Mouse (Mus musculus) thymus, adult 2 months (tissue): ENCODE data around the gene Rad17. TPM values are rescaled to one million over a fixed set of nuclear protein-coding genes. Genes with fewer than 3 reads are reported as not detected.

Source experiments
- DNase-seq: peaks from one replicate; pipeline ENCODE4 v3.0.0; 2021
- H3K27ac ChIP-seq: fragments of 200-500 bp; 2 replicates; pipeline ENCODE4 v1.5.1; 2012; ENCODE audit warnings: low read length, control low read depth; ENCODE audit not compliant: control insufficient read depth, insufficient read depth
- H3K27me3 ChIP-seq: fragments of 200-500 bp; 2 replicates; pipeline ENCODE4 v1.6.1; 2012; ENCODE audit warnings: mild to moderate bottlenecking, low read length, moderate library complexity, mixed read lengths; ENCODE audit not compliant: control insufficient read depth, insufficient read depth
- H3K36me3 ChIP-seq: fragments of 200-500 bp; 2 replicates; pipeline ENCODE4 v1.6.1; 2012; ENCODE audit warnings: mild to moderate bottlenecking, low read length, moderate library complexity; ENCODE audit not compliant: control insufficient read depth, insufficient read depth
- H3K4me1 ChIP-seq: fragments of 200-500 bp; replicated peaks from 2 replicates; pipeline ENCODE4 v1.6.1; 2012; ENCODE audit warnings: low read length; ENCODE audit not compliant: control insufficient read depth, insufficient read depth
- H3K4me3 ChIP-seq: fragments of 200-500 bp; 2 replicates; pipeline ENCODE4 v1.5.1; 2012; ENCODE audit warnings: mild to moderate bottlenecking, low read length, control low read depth, moderate library complexity; ENCODE audit not compliant: control insufficient read depth, insufficient read depth
- CTCF ChIP-seq: fragments of 200-500 bp; IDR thresholded peaks from 2 replicates; pipeline ENCODE4 v1.5.1; 2012; ENCODE audit warnings: mild to moderate bottlenecking, control low read depth, low read length, moderate library complexity, borderline replicate concordance; ENCODE audit not compliant: control insufficient read depth, poor library complexity, insufficient read depth; ENCODE audit errors: extremely low read depth
- POLR2A ChIP-seq: fragments of 200-500 bp; IDR thresholded peaks from 2 replicates; pipeline ENCODE4 v1.6.1; 2012; ENCODE audit warnings: mild to moderate bottlenecking, low read length, control low read depth, moderate library complexity; ENCODE audit not compliant: control insufficient read depth, poor library complexity, insufficient read depth; ENCODE audit errors: extremely low read depth
- WGBS: fragments of 180-500 bp; shearing (Covaris S2); methylation state at CpG from one replicate; pipeline ENCODE4 v1.1.7; 2018; 5-methylcytosine and 5-hydroxymethylcytosine counted together
- polyA plus RNA-seq: library from polyadenylated mRNA; depleted of rRNA; stranded (reverse); fragments of >200 nt; gene quantifications from 2 replicates; pipeline ENCODE4 v1.2.3, GENCODE M21; 2012; rRNA removed

The Rad17 gene
- polyA plus RNA-seq, result 5.6 and 6.3 TPM in 2 replicates

DNA sequence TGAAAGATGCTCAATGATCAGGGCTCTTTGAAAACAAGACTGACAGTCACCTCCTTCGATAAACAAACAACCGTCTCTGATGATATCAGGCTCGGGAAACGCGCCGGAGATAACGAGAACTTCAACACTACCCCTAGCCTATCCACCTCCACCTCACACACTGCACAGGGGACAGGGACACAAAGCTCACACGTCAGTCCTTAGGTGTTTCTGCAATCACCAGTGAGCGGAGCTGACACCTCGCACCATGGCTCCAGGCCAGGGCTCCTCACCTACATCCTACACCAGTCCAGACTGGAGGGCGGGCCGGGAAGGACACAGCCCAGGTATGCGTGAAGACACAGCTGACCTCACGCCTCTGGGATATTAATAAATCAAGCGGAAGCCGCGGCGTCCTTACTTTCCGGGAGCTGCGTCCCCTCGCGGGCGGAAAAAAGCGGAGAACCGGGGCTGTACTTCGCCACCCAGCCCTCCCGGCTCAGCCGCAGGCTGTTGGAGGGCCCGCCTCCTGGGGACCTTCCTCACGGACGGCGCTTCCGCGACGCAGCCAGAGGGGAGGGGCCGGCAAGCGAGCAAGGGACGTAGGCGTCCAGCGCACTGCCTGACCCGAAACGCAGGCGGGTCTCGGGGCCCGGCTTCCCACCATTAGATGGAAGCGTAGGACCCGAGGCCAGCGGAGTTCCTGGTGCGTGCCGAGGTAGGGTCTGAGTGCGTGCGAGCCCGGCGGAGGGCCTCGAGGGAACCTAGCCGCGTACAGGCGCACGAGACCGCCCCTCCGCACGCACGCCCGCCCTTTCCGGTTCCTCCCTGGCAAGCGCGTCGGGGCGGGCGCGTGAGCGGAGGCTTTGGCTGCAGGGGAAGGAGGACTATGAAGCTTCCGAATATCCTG lies at the start of gene Rad17, which contains the start of gene Ak6:
Gene Rad17 (minus strand): TSS at position 502 of the 889 bp plus-strand sequence.
Gene Ak6 (plus strand): TSS at position 430 of the 889 bp plus-strand sequence.
- H3K4me1 ChIP-seq, result 0 out of 2 replicates have a peak, but pooled peaks cover 2% of the 10 kb centered on the region
- H3K4me3 ChIP-seq, result peak within 1 kb of the TSS; percentile 53
- peaks cover 3% of the 10 kb centered on the region for H3K36me3 ChIP-seq
- under 1% methylated on average over 71 of the region's 73 CpGs for WGBS
- H3K27ac ChIP-seq, result peak within 1 kb of the TSS; percentile 3; the same call in 1 of the 2 replicates
- H3K27me3 ChIP-seq, result no peaks in the 10 kb centered on the region
- TF ChIP-seq CTCF (peak; percentile 69; the same call in 1 of the 2 replicates), POLR2A (peak; percentile 37)
- DNase-seq, result peak; percentile 96

DNA sequence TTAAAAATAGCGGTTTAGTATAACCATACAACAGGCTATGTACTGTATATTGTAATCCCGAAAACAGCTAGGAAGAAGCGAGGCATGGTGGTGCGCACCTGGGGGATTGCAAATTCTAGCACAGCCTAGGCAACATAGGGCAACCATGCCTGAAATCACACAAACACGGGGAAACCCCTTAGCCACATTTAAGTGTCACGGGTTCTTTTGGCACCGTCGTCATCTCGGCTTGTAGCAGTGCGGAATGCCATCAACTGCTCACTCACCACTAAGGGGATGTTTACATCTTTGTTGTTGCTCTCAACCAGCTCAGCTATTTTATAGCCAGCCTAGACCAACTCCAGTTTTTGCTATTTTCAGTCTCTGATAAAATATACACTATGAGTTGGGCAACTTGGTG lies 48.0 kb upstream of the Rad17 start:
- Histone ChIP-seq H3K4me3 (no peak overlapping the region), H3K27me3 (no peaks in the 10 kb centered on the region), H3K36me3 (peaks cover 18% of the 10 kb centered on the region), H3K4me1 (no peaks in the 10 kb centered on the region), H3K27ac (no peak overlapping the region)
- no peak for DNase-seq
- TF ChIP-seq POLR2A (no peak), CTCF (no peak)
- 97% methylated on average over 10 of the region's 10 CpGs for WGBS

DNA sequence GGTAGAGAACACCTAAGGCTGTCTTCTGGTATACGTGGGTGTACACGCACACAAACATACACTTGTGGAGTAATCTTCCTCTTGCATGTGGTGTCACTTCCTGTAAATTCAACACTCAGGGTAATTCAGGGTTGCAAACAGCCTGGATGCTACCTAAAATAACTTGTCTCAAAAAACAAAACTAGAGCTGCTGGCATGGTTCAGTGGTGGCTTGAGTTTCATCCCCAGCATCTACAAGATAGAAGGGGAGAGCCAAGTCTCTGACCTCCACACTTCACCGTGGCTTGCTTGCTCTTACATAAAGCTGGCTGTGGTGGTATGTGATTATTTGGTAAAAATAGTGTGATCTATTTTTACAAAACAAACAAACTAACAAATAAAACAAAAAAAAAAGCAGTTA lies 46.7 kb upstream of the Rad17 start:
- H3K27ac ChIP-seq, result no peak overlapping the region
- 82% methylated on average over 3 of the region's 3 CpGs for WGBS
- TF ChIP-seq CTCF, result no peak
- TF ChIP-seq POLR2A, result no peak
- peaks cover 7% of the 10 kb centered on the region for H3K36me3 ChIP-seq
- no peak for DNase-seq
- H3K4me1 ChIP-seq, result no peaks in the 10 kb centered on the region
- H3K4me3 ChIP-seq, result no peak overlapping the region
- no peaks in the 10 kb centered on the region for H3K27me3 ChIP-seq

DNA sequence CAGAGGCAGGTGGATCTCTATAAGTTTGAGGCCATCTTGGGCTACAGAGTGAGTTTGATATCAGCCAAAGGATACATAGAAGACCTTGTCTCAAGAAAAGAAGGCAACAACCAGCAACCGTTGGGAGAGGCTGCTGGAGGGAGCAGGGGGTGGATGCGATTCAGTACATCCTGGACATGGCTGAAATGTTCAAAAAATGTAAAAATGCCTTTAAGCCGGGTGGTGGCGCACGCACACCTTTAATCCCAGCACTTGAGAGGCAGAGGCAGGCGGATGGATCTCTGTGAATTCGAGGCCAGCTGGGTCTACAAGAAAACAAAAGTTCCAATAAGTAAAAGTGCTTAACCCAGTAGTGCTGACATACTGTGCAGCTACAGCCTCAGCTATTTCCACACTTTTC lies 36.7 kb upstream of the Rad17 start:
- no peak for DNase-seq
- Histone ChIP-seq H3K4me1 (no peaks in the 10 kb centered on the region), H3K36me3 (no peaks in the 10 kb centered on the region; the same call in 1 of the 2 replicates), H3K27me3 (no peaks in the 10 kb centered on the region), H3K27ac (no peak overlapping the region), H3K4me3 (no peak overlapping the region)
- TF ChIP-seq CTCF, result no peak
- TF ChIP-seq POLR2A, result no peak
- 96% methylated on average over 7 of the region's 7 CpGs for WGBS

DNA sequence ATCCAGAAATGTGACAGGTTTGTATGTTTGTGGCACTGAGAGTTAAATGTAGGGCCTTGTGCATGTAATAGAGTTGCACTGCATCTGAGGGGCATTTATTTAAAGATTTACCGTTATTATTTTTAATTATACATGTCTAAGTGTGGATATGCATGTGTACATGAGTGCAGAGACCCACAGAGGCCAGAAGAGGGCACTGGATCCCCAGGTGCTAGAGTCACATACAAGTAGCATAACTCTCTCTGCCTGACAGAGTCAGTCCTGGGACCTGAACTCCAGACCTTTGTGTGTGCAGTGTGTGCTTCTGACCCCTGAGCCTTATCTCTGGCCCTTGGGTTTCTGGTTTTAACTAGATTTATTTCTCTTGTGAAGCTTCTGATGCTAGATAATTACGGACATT lies 33.5 kb upstream of the Rad17 start:
- H3K36me3 ChIP-seq, result no peaks in the 10 kb centered on the region; the same call in 1 of the 2 replicates
- 83% methylated on average over 2 of the region's 2 CpGs for WGBS
- no peaks in the 10 kb centered on the region for H3K27me3 ChIP-seq
- no peak overlapping the region for H3K27ac ChIP-seq
- TF ChIP-seq CTCF (no peak), POLR2A (no peak)
- H3K4me1 ChIP-seq, result no peaks in the 10 kb centered on the region
- no peak for DNase-seq
- no peak overlapping the region for H3K4me3 ChIP-seq

DNA sequence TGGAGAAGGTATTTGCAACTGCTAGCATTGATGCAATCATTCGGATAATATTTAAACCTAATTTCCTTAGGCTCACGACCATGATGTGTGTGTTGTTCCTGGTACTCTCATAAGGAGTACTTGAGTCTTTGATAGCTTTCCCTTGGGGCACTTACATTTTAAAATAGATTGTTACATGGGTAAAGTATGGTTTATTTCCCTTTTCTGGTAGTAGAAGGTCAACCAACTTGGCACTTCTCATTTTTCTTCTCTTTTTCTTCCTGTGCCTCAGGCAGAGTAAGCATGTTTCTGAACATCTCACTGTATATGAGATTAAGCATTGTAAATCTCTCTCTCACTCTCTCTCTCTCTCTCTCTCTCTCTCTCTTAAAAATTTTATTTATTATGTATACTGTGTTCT lies 32.0 kb upstream of the Rad17 start:
- H3K27me3 ChIP-seq, result no peaks in the 10 kb centered on the region
- H3K4me1 ChIP-seq, result no peaks in the 10 kb centered on the region
- DNase-seq, result no peak
- H3K36me3 ChIP-seq, result no peaks in the 10 kb centered on the region; the same call in 1 of the 2 replicates
- H3K27ac ChIP-seq, result no peak overlapping the region
- 78% methylated on average over 2 of the region's 2 CpGs for WGBS
- H3K4me3 ChIP-seq, result no peak overlapping the region
- TF ChIP-seq POLR2A (no peak), CTCF (no peak)

DNA sequence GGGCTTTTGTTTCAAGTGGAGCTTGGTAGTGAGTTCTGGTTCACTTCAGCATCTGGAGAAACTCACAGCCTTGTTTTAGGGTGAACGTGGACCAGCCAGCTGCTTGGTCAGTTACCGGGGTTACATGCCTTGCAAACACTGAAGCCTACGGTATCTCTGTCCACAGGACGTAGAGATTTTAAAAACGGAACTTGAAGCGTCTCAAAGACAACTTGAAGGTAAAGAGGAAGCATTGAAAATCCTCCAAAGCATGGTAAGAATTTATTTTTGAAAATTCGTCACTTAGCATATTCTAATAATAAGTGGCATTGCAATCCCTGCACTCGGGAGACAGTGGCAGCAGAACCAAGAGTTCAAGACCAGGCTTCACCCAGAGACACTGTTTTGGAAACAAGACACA lies 30.8 kb upstream of the Rad17 start:
- no peak overlapping the region for H3K4me3 ChIP-seq
- no peaks in the 10 kb centered on the region for H3K4me1 ChIP-seq
- H3K27me3 ChIP-seq, result no peaks in the 10 kb centered on the region
- H3K36me3 ChIP-seq, result no peaks in the 10 kb centered on the region; the same call in 1 of the 2 replicates
- no peak overlapping the region for H3K27ac ChIP-seq
- 96% methylated on average over 8 of the region's 8 CpGs for WGBS
- no peak for DNase-seq
- no peak for TF ChIP-seq POLR2A
- TF ChIP-seq CTCF, result no peak
